ENCODE assay signal across 14 mouse cellular contexts in genomic region chr12:73410924-73411323, GRCm38 (mm10).
DNase-seq lines count a peak whose midpoint lies in the region; ATAC-seq and TF ChIP-seq lines count a peak whose summit lies in the region.
"Had no signal": no experiment of that assay in that cellular context is flagged by ENCODE, and none has a peak within 500 bp of the region (broad histone marks: within the 10 kb centered on the region; RNA-seq: fewer than 3 reads in every experiment).

No protein-coding gene starts in this region.

- H3K4me2 ChIP-seq in embryonic facial prominence, embryonic 14.5 days (ENCODE audit: low read depth, low read length) = no peak overlapping the region
- H3K4me2 ChIP-seq in limb, embryonic 14.5 days (replicated peaks; ENCODE audit: low read depth, low read length, severe bottlenecking) = no peak overlapping the region
- no peak overlapping the region for H3K4me2 ChIP-seq in CH12.LX (ENCODE audit: insufficient read depth, low read depth, poor library complexity, severe bottlenecking)
- H3K4me2 ChIP-seq: limb, embryonic 12.5 days had no signal

- no peak for TF ChIP-seq EP300 in CH12.LX (IDR thresholded peaks at IDR 0.05; ENCODE audit: low read length)

- H3K4me3 ChIP-seq in embryonic facial prominence, embryonic 14.5 days (ENCODE audit: low read depth, low read length) = no peak overlapping the region
- H3K4me3 ChIP-seq in embryonic facial prominence, embryonic 10.5 days = no peak overlapping the region
- H3K4me3 ChIP-seq in limb, embryonic 14.5 days (replicated peaks; ENCODE audit: low read length) = no peak overlapping the region
- no peak overlapping the region for H3K4me3 ChIP-seq in limb, embryonic 10.5 days
- H3K4me3 ChIP-seq in CH12.LX (replicated peaks in 1 of 3; ENCODE audit: low read depth in 2 of 3, low read length in 2 of 3, poor library complexity in 1 of 3) = no peak overlapping the region
- H3K4me3 ChIP-seq: erythroblast, embryonic 14.5 days; hindbrain, embryonic 10.5 days; limb, embryonic 12.5 days had no signal

- dilution Hi-C loops in CH12.LX (cut with MboI; ENCODE audit: extremely low pct_ligation_motif_present, extremely low pct_unique_long_range_greater_than_20kb, low sequenced_read_pairs) = no loop called here

- H3K9ac ChIP-seq in embryonic facial prominence, embryonic 14.5 days (ENCODE audit: low read depth, low read length) = no peak overlapping the region
- no peak overlapping the region for H3K9ac ChIP-seq in limb, embryonic 14.5 days (ENCODE audit: low read depth, low read length, severe bottlenecking)
- H3K9ac ChIP-seq in CH12.LX (ENCODE audit: insufficient read depth, low read depth) = no peak overlapping the region
- H3K9ac ChIP-seq: limb, embryonic 12.5 days had no signal

- no peak for TF ChIP-seq POLR2A in limb, embryonic 14.5 days (IDR thresholded peaks at IDR 0.05; ENCODE audit: borderline replicate concordance, extremely low read depth, insufficient read depth, insufficient read length)
- TF ChIP-seq POLR2A in CH12.LX (IDR thresholded peaks at IDR 0.05; ENCODE audit: low read depth, low read length) = no peak

- no peaks in the 10 kb centered on the region for H3K79me2 ChIP-seq in CH12.LX (replicated peaks; ENCODE audit: control insufficient read depth, extremely low read depth, insufficient read depth, poor library complexity, severe bottlenecking)

- no peak for ATAC-seq in embryonic facial prominence, embryonic 14.5 days (ENCODE audit: low read depth)
- ATAC-seq in limb, embryonic 14.5 days (ENCODE audit: low FRiP score, low read depth) = peak; percentile 42; the same call in 1 of the 2 replicates

- intact Hi-C loops in gastrocnemius, postnatal 14 days (cut with DNase I; ENCODE audit: low total_unique reads) = no loop called here

- H3K27ac ChIP-seq in embryonic facial prominence, embryonic 14.5 days (replicated peaks; ENCODE audit: low read depth, low read length) = no peak overlapping the region
- no peak overlapping the region for H3K27ac ChIP-seq in embryonic facial prominence, embryonic 10.5 days (replicated peaks)
- H3K27ac ChIP-seq in limb, embryonic 14.5 days (replicated peaks; ENCODE audit: low read depth, low read length) = no peak overlapping the region
- no peak overlapping the region for H3K27ac ChIP-seq in limb, embryonic 10.5 days
- H3K27ac ChIP-seq in CH12.LX (ENCODE audit: insufficient read depth, low read depth) = no peak overlapping the region
- H3K27ac ChIP-seq: hindbrain, embryonic 10.5 days; limb, embryonic 12.5 days; macrophage had no signal

- no peaks in the 10 kb centered on the region for H3K36me3 ChIP-seq in embryonic facial prominence, embryonic 14.5 days (ENCODE audit: control insufficient read depth, insufficient read depth, low read length)
- no peaks in the 10 kb centered on the region for H3K36me3 ChIP-seq in embryonic facial prominence, embryonic 10.5 days (replicated peaks)
- H3K36me3 ChIP-seq in limb, embryonic 14.5 days (ENCODE audit: control insufficient read depth, insufficient read depth, low read length) = no peaks in the 10 kb centered on the region
- no peaks in the 10 kb centered on the region for H3K36me3 ChIP-seq in limb, embryonic 10.5 days
- H3K36me3 ChIP-seq in CH12.LX (replicated peaks in 1 of 2; ENCODE audit: control insufficient read depth in 1 of 2, insufficient read depth in 1 of 2, low read length in 1 of 2) = no peaks in the 10 kb centered on the region
- H3K36me3 ChIP-seq: hindbrain, embryonic 10.5 days; limb, embryonic 12.5 days had no signal

- H3K9me3 ChIP-seq in embryonic facial prominence, embryonic 14.5 days (ENCODE audit: control insufficient read depth, low read length) = no peaks in the 10 kb centered on the region
- no peaks in the 10 kb centered on the region for H3K9me3 ChIP-seq in embryonic facial prominence, embryonic 10.5 days
- no peaks in the 10 kb centered on the region for H3K9me3 ChIP-seq in limb, embryonic 14.5 days (ENCODE audit: control insufficient read depth, low read length)
- H3K9me3 ChIP-seq in limb, embryonic 10.5 days (replicated peaks) = no peaks in the 10 kb centered on the region
- H3K9me3 ChIP-seq in CH12.LX (replicated peaks; ENCODE audit: low read length) = no peaks in the 10 kb centered on the region
- H3K9me3 ChIP-seq: hindbrain, embryonic 10.5 days; limb, embryonic 12.5 days had no signal

- no peaks in the 10 kb centered on the region for H3K27me3 ChIP-seq in embryonic facial prominence, embryonic 14.5 days (replicated peaks; ENCODE audit: control insufficient read depth, insufficient read depth, low read length)
- no peaks in the 10 kb centered on the region for H3K27me3 ChIP-seq in embryonic facial prominence, embryonic 10.5 days (replicated peaks; ENCODE audit: low read depth, poor library complexity, severe bottlenecking)
- H3K27me3 ChIP-seq in limb, embryonic 14.5 days (ENCODE audit: control insufficient read depth, insufficient read depth, low read length) = 0 out of 2 replicates have a peak, but pooled peaks cover 4% of the 10 kb centered on the region
- peaks cover 15% of the 10 kb centered on the region for H3K27me3 ChIP-seq in limb, embryonic 10.5 days (ENCODE audit: low read depth, poor library complexity, severe bottlenecking)
- H3K27me3 ChIP-seq in CH12.LX (replicated peaks) = no peaks in the 10 kb centered on the region

- TF ChIP-seq CTCF in CH12.LX (conservative IDR thresholded peaks at IDR 0.05 in 1 of 2, IDR thresholded peaks at IDR 0.05 in 1 of 2; ENCODE audit: low read depth in 2 of 2, low read length in 2 of 2) = no peak

- WGBS in embryonic facial prominence, embryonic 14.5 days = 48% methylated on average over 7 of the region's 7 CpGs
- 82% methylated on average over 7 of the region's 7 CpGs for WGBS in embryonic facial prominence, embryonic 10.5 days
- 51% methylated on average over 7 of the region's 7 CpGs for WGBS in limb, embryonic 14.5 days
- 87% methylated on average over 7 of the region's 7 CpGs for WGBS in limb, embryonic 10.5 days

- in situ Hi-C loops in CH12.LX (cut with MboI; ENCODE audit: low pct_ligation_motif_present, low pct_unique_long_range_greater_than_20kb, low sequenced_read_pairs) = no loop called here

- peak; percentile 80 for DNase-seq in embryonic facial prominence, embryonic 14.5 days (ENCODE audit: low spot score)
- no peak for DNase-seq in embryonic facial prominence, embryonic 10.5 days (ENCODE audit: low spot score)
- DNase-seq in limb, embryonic 14.5 days (ENCODE audit: low spot score) = peak; percentile 78
- DNase-seq in limb, embryonic 10.5 days (ENCODE audit: low spot score) = no peak
- no peak for DNase-seq in CH12.LX (ENCODE audit: extremely low read depth)
- DNase-seq in gastrocnemius, postnatal 14 days = peak; percentile 59
- DNase-seq in embryo, embryonic 10.5 days (ENCODE audit: low spot score) = no peak
- DNase-seq in frontal cortex, postnatal 25 days (ENCODE audit: low spot score in 2 of 2) = no peak
- DNase-seq: retina, postnatal 1 day; thymus, postnatal 36 days had no signal

- TF ChIP-seq RAD21 in CH12.LX (IDR thresholded peaks at IDR 0.05; ENCODE audit: low read depth, low read length) = no peak

- H3K4me1 ChIP-seq in embryonic facial prominence, embryonic 14.5 days (ENCODE audit: control insufficient read depth, insufficient read depth, low read length) = peaks cover 38% of the 10 kb centered on the region
- peaks cover 27% of the 10 kb centered on the region for H3K4me1 ChIP-seq in embryonic facial prominence, embryonic 10.5 days
- peaks cover 20% of the 10 kb centered on the region for H3K4me1 ChIP-seq in limb, embryonic 14.5 days (ENCODE audit: control insufficient read depth, insufficient read depth, low read length)
- peaks cover 39% of the 10 kb centered on the region for H3K4me1 ChIP-seq in limb, embryonic 10.5 days
- peaks cover 0 to 3% of the 10 kb centered on the region in 2 experiments; a peak in 2 of 4 replicates for H3K4me1 ChIP-seq in CH12.LX (ENCODE audit: control insufficient read depth in 1 of 2, insufficient read depth in 2 of 2)

TF ChIP-seq in CH12.LX, 34 proteins besides CTCF, POLR2A, EP300 and RAD21:
- TF ChIP-seq E2F4 (IDR thresholded peaks at IDR 0.05; ENCODE audit: insufficient replicate concordance, low read depth, low read length) (no peak), SIN3A (IDR thresholded peaks at IDR 0.05; ENCODE audit: low read length) (no peak), UBTF (IDR thresholded peaks at IDR 0.05; ENCODE audit: low read depth, low read length) (no peak), JUN (IDR thresholded peaks at IDR 0.05; ENCODE audit: insufficient read depth, low read depth, low read length) (no peak), KAT2A (IDR thresholded peaks at IDR 0.05; ENCODE audit: insufficient replicate concordance, low read length) (no peak), USF1 (IDR thresholded peaks at IDR 0.05; ENCODE audit: low read depth, low read length) (peak; percentile 74), NELFE (IDR thresholded peaks at IDR 0.05; ENCODE audit: low read depth, low read length) (no peak), POLR2AphosphoS2 (IDR thresholded peaks at IDR 0.05; ENCODE audit: low read depth, low read length) (no peak), ZMIZ1 (IDR thresholded peaks at IDR 0.05; ENCODE audit: low read depth, low read length) (no peak), BHLHE40 (IDR thresholded peaks at IDR 0.05; ENCODE audit: low read depth, low read length) (peak; percentile 63), PAX5 (IDR thresholded peaks at IDR 0.05; ENCODE audit: low read length) (no peak), ZC3H11A (IDR thresholded peaks at IDR 0.05; ENCODE audit: low read depth, low read length) (no peak), IRF4 (IDR thresholded peaks at IDR 0.05; ENCODE audit: low read depth, low read length) (no peak), USF2 (conservative IDR thresholded peaks at IDR 0.05; ENCODE audit: low read depth, low read length) (peak; percentile 73), MAFK (IDR thresholded peaks at IDR 0.05; ENCODE audit: insufficient replicate concordance, low read length) (no peak), MAX (IDR thresholded peaks at IDR 0.05; ENCODE audit: low read length) (no peak), MEF2A (IDR thresholded peaks at IDR 0.05; ENCODE audit: borderline replicate concordance, low read depth, low read length) (no peak), ZNF384 (IDR thresholded peaks at IDR 0.05; ENCODE audit: low read depth, low read length) (no peak), ETS1 (conservative IDR thresholded peaks at IDR 0.05; ENCODE audit: low read depth, low read length) (no peak)

Comparison
In these comparisons a context has a peak if more than half of its experiments do, and no peak if none do; other contexts are left out.
1. DNase-seq: peak in embryonic facial prominence, embryonic 14.5 days (single experiment), limb, embryonic 14.5 days (single experiment) and gastrocnemius, postnatal 14 days (single experiment); none in embryonic facial prominence, embryonic 10.5 days (single experiment), limb, embryonic 10.5 days (single experiment), CH12.LX (single experiment), embryo, embryonic 10.5 days (single experiment) and frontal cortex, postnatal 25 days (0 of 2).